Mouse (Mus musculus) thymus, adult 2 months (tissue): ENCODE measurements around the gene Armc5. TPM values are rescaled to one million over a fixed set of nuclear protein-coding genes. Genes with fewer than 3 reads are reported as not detected.

Experiments
- DNase-seq: peaks from one replicate; pipeline ENCODE4 v3.0.0; 2021
- H3K27ac ChIP-seq: fragments of 200-500 bp; 2 replicates; pipeline ENCODE4 v1.5.1; 2012; ENCODE audit warnings: low read length, control low read depth; ENCODE audit not compliant: control insufficient read depth, insufficient read depth
- H3K27me3 ChIP-seq: fragments of 200-500 bp; 2 replicates; pipeline ENCODE4 v1.6.1; 2012; ENCODE audit warnings: mild to moderate bottlenecking, low read length, moderate library complexity, mixed read lengths; ENCODE audit not compliant: control insufficient read depth, insufficient read depth
- H3K36me3 ChIP-seq: fragments of 200-500 bp; 2 replicates; pipeline ENCODE4 v1.6.1; 2012; ENCODE audit warnings: mild to moderate bottlenecking, low read length, moderate library complexity; ENCODE audit not compliant: control insufficient read depth, insufficient read depth
- H3K4me1 ChIP-seq: fragments of 200-500 bp; replicated peaks from 2 replicates; pipeline ENCODE4 v1.6.1; 2012; ENCODE audit warnings: low read length; ENCODE audit not compliant: control insufficient read depth, insufficient read depth
- H3K4me3 ChIP-seq: fragments of 200-500 bp; 2 replicates; pipeline ENCODE4 v1.5.1; 2012; ENCODE audit warnings: mild to moderate bottlenecking, low read length, control low read depth, moderate library complexity; ENCODE audit not compliant: control insufficient read depth, insufficient read depth
- CTCF ChIP-seq: fragments of 200-500 bp; IDR thresholded peaks from 2 replicates; pipeline ENCODE4 v1.5.1; 2012; ENCODE audit warnings: mild to moderate bottlenecking, control low read depth, low read length, moderate library complexity, borderline replicate concordance; ENCODE audit not compliant: control insufficient read depth, poor library complexity, insufficient read depth; ENCODE audit errors: extremely low read depth
- POLR2A ChIP-seq: fragments of 200-500 bp; IDR thresholded peaks from 2 replicates; pipeline ENCODE4 v1.6.1; 2012; ENCODE audit warnings: mild to moderate bottlenecking, low read length, control low read depth, moderate library complexity; ENCODE audit not compliant: control insufficient read depth, poor library complexity, insufficient read depth; ENCODE audit errors: extremely low read depth
- WGBS: fragments of 180-500 bp; shearing (Covaris S2); methylation state at CpG from one replicate; pipeline ENCODE4 v1.1.7; 2018; 5-methylcytosine and 5-hydroxymethylcytosine counted together
- polyA plus RNA-seq: library from polyadenylated mRNA; depleted of rRNA; stranded (reverse); fragments of >200 nt; gene quantifications from 2 replicates; pipeline ENCODE4 v1.2.3, GENCODE M21; 2012

The Armc5 gene
- polyA plus RNA-seq, 1 experiment, result 68.6 TPM

DNA sequence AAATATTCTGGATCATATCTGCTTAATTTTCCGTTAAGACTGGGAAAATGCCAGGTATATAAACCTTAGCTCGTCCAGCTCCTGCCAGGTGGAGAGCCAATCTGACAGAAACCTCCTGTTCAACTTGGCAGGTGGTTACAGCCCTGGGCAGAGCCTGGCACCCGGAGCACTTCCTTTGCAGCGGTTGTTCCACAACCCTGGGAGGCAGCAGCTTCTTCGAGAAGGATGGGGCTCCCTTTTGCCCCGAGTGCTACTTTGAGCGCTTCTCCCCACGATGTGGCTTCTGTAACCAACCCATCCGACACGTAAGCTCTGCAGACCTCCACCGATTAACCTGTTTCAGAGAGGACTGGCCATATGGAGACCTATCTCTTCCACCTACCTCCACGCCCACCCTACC is 14.8 kb downstream of the Armc5 start:
- no peak for TF ChIP-seq POLR2A
- no peak for TF ChIP-seq CTCF
- H3K27ac ChIP-seq, result no peak overlapping the region
- H3K27me3 ChIP-seq, result no peaks in the 10 kb centered on the region
- H3K36me3 ChIP-seq, result no peaks in the 10 kb centered on the region
- H3K4me3 ChIP-seq, result peak overlapping the region; percentile 4; the same call in 1 of the 2 replicates
- DNase-seq, result peak; percentile 31
- H3K4me1 ChIP-seq, result peaks cover 12% of the 10 kb centered on the region
- WGBS, result 14% methylated on average over 12 of the region's 12 CpGs

DNA sequence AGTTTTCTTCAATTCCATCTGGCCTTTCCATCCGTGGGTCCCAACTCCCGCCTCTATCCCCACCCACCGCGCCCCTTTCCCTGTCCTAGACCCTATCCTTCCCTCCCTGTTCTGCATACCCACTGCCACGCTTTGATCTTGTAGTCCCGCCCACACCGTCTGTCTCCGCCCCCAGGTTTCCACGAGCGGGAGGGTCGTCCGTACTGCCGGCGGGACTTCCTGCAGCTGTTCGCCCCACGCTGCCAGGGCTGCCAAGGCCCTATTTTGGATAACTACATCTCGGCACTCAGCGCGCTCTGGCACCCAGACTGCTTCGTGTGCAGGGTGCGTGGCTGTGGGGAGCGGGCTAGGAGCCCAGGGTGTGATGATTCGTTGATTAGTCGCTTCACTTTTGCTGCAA is 15.5 kb downstream of the Armc5 start:
- Histone ChIP-seq H3K27ac (no peak overlapping the region), H3K36me3 (no peaks in the 10 kb centered on the region), H3K4me1 (peaks cover 12% of the 10 kb centered on the region), H3K27me3 (no peaks in the 10 kb centered on the region), H3K4me3 (peak overlapping the region; percentile 4; the same call in 1 of the 2 replicates)
- TF ChIP-seq POLR2A (0 out of 2 replicates have a peak, but pooled peaks have one; percentile 42), CTCF (no peak)
- DNase-seq, result peak; percentile 93
- WGBS, result 8% methylated on average over 24 of the region's 24 CpGs

DNA sequence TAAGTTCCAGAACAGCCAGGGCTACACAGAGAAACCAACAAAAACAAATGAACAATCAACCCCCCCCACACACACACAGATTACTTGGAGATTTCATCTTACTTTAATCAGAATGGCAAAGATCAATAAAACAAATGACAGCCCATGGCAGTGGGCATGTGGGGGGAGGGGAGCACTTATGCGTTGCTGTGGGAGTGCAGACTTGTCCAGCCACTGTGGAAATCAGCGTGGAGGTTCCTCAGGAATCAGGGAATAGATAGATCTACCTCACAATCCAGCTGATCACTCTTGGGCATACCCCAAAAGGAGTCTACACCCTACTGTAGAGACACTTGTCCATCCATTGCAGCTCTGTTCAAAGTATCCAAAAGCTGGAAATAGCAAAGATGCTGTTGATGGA is 17.8 kb downstream of the Armc5 start:
- Histone ChIP-seq H3K27me3 (no peaks in the 10 kb centered on the region), H3K4me1 (peaks cover 12% of the 10 kb centered on the region)
- WGBS, result 62% methylated on average over 2 of the region's 2 CpGs

GRCm38 (mm10) chr7:128255757-128256156 is 18.6 kb downstream of the Armc5 start:
- TF ChIP-seq POLR2A, result no peak
- TF ChIP-seq CTCF, result no peak
- Histone ChIP-seq H3K4me3 (no peak overlapping the region), H3K4me1 (peaks cover 12% of the 10 kb centered on the region), H3K27ac (no peak overlapping the region), H3K36me3 (no peaks in the 10 kb centered on the region), H3K27me3 (no peaks in the 10 kb centered on the region)
- WGBS, result 97% methylated on average over 5 of the region's 5 CpGs
- DNase-seq, result no peak

More for the DNA sequence above, 17.8 kb downstream of the Armc5 start:
- DNase-seq, result no peak
- no peak for TF ChIP-seq POLR2A
- TF ChIP-seq CTCF, result no peak
- Histone ChIP-seq H3K27ac (no peak overlapping the region), H3K36me3 (no peaks in the 10 kb centered on the region), H3K4me3 (no peak overlapping the region)

DNA sequence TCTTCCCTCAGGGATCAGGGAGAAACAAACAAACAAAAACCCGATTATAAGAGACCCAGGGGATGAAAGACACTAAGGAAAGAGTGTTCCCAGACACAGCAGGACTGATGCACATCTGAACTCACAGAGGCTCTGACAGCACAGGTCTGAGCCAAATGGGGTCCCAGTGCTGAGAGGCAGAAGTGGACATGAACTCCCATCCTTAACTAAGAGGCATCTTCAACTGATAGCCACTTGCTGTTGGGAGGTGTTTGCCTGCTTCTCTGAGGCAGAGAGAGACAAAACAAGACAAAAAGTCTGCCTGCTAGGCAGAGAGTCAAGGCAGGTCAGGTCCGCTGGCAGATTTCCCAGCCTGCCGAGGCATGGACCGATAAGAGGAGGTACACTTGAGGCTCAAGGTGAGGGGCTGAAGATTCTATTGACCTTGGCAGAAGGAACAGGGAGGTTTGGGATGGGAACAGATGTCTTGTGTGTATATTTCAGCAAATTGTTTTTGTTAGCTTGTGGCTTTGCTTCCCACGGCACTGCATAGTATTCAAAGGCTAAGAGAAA is 19.7 kb downstream of the Armc5 start:
- no peak overlapping the region for H3K27ac ChIP-seq
- DNase-seq, result no peak
- H3K27me3 ChIP-seq, result no peaks in the 10 kb centered on the region
- H3K4me3 ChIP-seq, result no peak overlapping the region
- TF ChIP-seq CTCF, result no peak
- TF ChIP-seq POLR2A, result no peak
- H3K36me3 ChIP-seq, result no peaks in the 10 kb centered on the region
- 68% methylated on average over 5 of the region's 5 CpGs for WGBS
- peaks cover 11% of the 10 kb centered on the region for H3K4me1 ChIP-seq

GRCm38 (mm10) chr7:128265411-128265810 is 28.3 kb downstream of the Armc5 start, which contains the start of gene Slc5a2:
Gene Slc5a2, plus strand, starts transcription at chr7:128265657.
- Histone ChIP-seq H3K4me3 (no peak within 1 kb of the TSS), H3K27me3 (no peaks in the 10 kb centered on the region), H3K27ac (no peak within 1 kb of the TSS), H3K36me3 (no peaks in the 10 kb centered on the region), H3K4me1 (no peaks in the 10 kb centered on the region)
- 92% methylated on average over 6 of the region's 6 CpGs for WGBS
- TF ChIP-seq POLR2A (no peak), CTCF (no peak)
- no peak for DNase-seq

- TF ChIP-seq POLR2A (no peak), CTCF (no peak)
- no peaks in the 10 kb centered on the region for H3K27me3 ChIP-seq
- WGBS, result 84% methylated on average over 5 of the region's 5 CpGs
These were observed 28.9 kb downstream of the Armc5 start for GRCm38 (mm10) chr7:128266056-128266455.

More at GRCm38 (mm10) chr7:128266056-128266455, 28.9 kb downstream of the Armc5 start:
- Histone ChIP-seq H3K4me1 (no peaks in the 10 kb centered on the region), H3K4me3 (no peak overlapping the region), H3K27ac (no peak overlapping the region), H3K36me3 (no peaks in the 10 kb centered on the region)
- DNase-seq, result no peak
